Mouse (Mus musculus) liver, embryonic 14.5 days (tissue): ENCODE measurements around the gene Rassf3. TPM values are rescaled to one million over a fixed set of nuclear protein-coding genes. Genes with fewer than 3 reads are reported as not detected.
A peak's percentile ranks its signal among the peaks of the same experiment; 100 is the strongest.

ENCODE experiments used
- ATAC-seq: fragments of 200-750 bp; cut with Nextera tagmentation; 2 replicates; pipeline ENCODE4 v1.8.0; 2017; ENCODE audit warnings: moderate number of reproducible peaks, mild to moderate bottlenecking, moderate library complexity; ENCODE audit not compliant: insufficient read depth
- DNase-seq, 3 experiments: peaks; one replicate each; pipeline ENCODE4 v3.0.0-alpha.2; 2012 to 2013; ENCODE audit warnings: low read depth in 3 of 3, low spot score in 3 of 3
- H3K27ac ChIP-seq: fragments of 300-500 bp; sonication (generic); 2 replicates; pipeline ENCODE4 v1.5.1; 2014; ENCODE audit warnings: moderate library complexity, mild to moderate bottlenecking, control low read depth, inconsistent platforms
- H3K27me3 ChIP-seq: fragments of 300-500 bp; sonication (generic); 2 replicates; pipeline ENCODE4 v1.6.1; 2014; ENCODE audit warnings: mild to moderate bottlenecking, low read length, moderate library complexity; ENCODE audit not compliant: control insufficient read depth, insufficient read depth
- H3K36me3 ChIP-seq: fragments of 300-500 bp; sonication (generic); replicated peaks from 2 replicates; pipeline ENCODE4 v1.6.1; 2014; ENCODE audit warnings: low read depth; ENCODE audit not compliant: control insufficient read depth, insufficient read depth
- H3K4me1 ChIP-seq, 2 experiments: fragments of 200-500 bp in 1 of 2; fragments of 300-500 bp in 1 of 2; sonication (generic) in 1 of 2; replicated peaks; 2 replicates each; pipeline ENCODE4 v1.6.1; 2012 to 2014; ENCODE audit warnings: antibody characterized with exemption in 1 of 2, inconsistent platforms in 1 of 2, low read length in 1 of 2; ENCODE audit not compliant: control insufficient read depth in 2 of 2, insufficient read depth in 2 of 2
- H3K4me2 ChIP-seq: fragments of 300-500 bp; sonication (generic); 2 replicates; pipeline ENCODE4 v1.6.1; 2014; ENCODE audit warnings: low read depth, mild to moderate bottlenecking, control low read depth, moderate library complexity
- H3K4me3 ChIP-seq, 2 experiments: fragments of 200-500 bp in 1 of 2; fragments of 300-500 bp in 1 of 2; sonication (generic) in 1 of 2; 2 replicates each; pipeline ENCODE4 v1.5.1; 2012 to 2014; ENCODE audit warnings: low read depth in 2 of 2, low read length in 2 of 2, mild to moderate bottlenecking in 2 of 2, control low read depth in 1 of 2, inconsistent platforms in 1 of 2, moderate library complexity in 1 of 2; ENCODE audit not compliant: insufficient read depth in 1 of 2
- H3K9ac ChIP-seq: fragments of 300-500 bp; sonication (generic); replicated peaks from 2 replicates; pipeline ENCODE4 v1.6.1; 2014; ENCODE audit warnings: mild to moderate bottlenecking, control low read depth, moderate library complexity
- H3K9me3 ChIP-seq: fragments of 300-500 bp; sonication (generic); 2 replicates; pipeline ENCODE4 v1.6.1; 2016; ENCODE audit warnings: low read length, mixed read lengths; ENCODE audit not compliant: control insufficient read depth
- CTCF ChIP-seq: IDR thresholded peaks from 2 replicates; pipeline ENCODE4 v1.5.1; 2016; ENCODE audit warnings: antibody characterized with exemption, low read depth, control low read depth
- EP300 ChIP-seq: IDR thresholded peaks from 2 replicates; pipeline ENCODE4 v1.6.1; 2016; ENCODE audit warnings: antibody characterized with exemption, low read depth
- WGBS: fragments of 180-500 bp; shearing (Covaris S2); extraction: QIAGEN DNeasy Blood & Tissue Kit; methylation state at CpG from one replicate; pipeline ENCODE4 v1.1.7; 2014; ENCODE audit not compliant: insufficient replicate concordance; 5-methylcytosine and 5-hydroxymethylcytosine counted together
- polyA plus RNA-seq, 2 experiments: library from polyadenylated mRNA; depleted of rRNA in 1 of 2; stranded (reverse) in 1 of 2; unstranded in 1 of 2; fragments of >200 nt; fragmentation: Nextera tagmentation in 1 of 2; extraction: Ambion mirVana in 1 of 2; gene quantifications; 2 replicates each; pipeline versions ENCODE4 v1.2.1 to v1.2.3; 2012 to 2014

The Rassf3 gene
- polyA plus RNA-seq, 2 experiments = 7.9 to 8.6 TPM

DNA sequence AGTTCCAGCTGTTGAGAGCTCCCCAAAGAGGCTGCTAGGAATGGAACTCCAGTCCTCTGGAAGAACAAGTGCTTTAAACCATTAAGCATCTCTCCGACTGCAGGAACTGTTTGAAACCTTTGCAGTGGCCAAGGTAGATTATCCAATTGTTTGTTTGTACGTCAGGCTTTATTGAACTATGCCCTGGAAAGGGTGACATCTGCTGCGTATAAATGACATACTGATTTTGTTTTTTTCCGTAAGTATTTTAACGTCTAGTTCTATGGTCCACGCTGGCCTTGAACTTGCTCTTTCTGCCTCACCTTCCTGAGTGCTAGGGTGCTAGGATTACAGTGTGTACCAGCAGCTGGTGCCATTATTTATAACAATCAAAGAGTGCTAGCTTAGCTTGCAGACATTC lies 13.8 kb upstream of the Rassf3 start:
- no peaks in the 10 kb centered on the region for H3K9me3 ChIP-seq
- 78% methylated on average over 6 of the region's 6 CpGs for WGBS
- no peak for ATAC-seq
- H3K9ac ChIP-seq = no peak overlapping the region
- no peaks in the 10 kb centered on the region for H3K36me3 ChIP-seq
- no peaks in the 10 kb centered on the region for H3K27me3 ChIP-seq
- DNase-seq = no peak
- no peak overlapping the region for H3K4me3 ChIP-seq
- no peak overlapping the region for H3K27ac ChIP-seq
- TF ChIP-seq EP300 (no peak), CTCF (no peak)
- no peak overlapping the region for H3K4me2 ChIP-seq
- peaks cover 23 to 36% of the 10 kb centered on the region in 2 experiments for H3K4me1 ChIP-seq

DNA sequence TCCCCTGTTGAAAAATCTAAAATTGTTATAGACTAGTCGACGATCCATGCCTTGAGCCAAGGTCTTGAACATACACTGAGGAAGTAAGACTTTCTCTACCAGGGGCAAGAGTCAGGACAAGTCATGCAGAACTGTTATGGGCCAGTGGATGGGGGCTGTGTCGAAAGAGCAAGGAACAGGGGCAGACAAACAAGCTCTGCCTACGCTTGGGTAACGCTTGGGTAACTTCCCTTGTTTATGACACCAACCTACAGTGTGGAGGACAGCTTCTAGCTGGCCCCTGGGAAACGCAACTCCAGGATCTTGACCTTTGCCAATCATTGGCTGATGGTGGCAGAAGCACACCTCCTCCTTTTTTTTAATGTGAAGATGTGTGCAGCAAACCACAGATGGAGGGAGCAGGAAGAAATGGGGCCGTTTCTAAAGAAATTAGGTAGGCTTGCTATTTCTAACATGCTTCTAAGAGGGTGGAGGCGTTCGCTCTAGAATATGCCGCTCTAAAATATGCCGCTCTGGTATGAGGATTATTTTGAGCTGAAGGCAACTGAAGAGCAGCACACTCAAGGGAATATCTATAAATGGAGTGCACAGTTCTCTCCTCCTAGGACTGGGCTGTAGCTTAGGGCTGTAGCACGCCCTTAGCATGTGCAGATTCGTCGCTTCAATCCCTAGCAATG lies 12.6 kb upstream of the Rassf3 start:
- ATAC-seq (peak; percentile 50), DNase-seq (no peak)
- Histone ChIP-seq H3K9ac (no peak overlapping the region), H3K27ac (no peak overlapping the region; the same call in 1 of the 2 replicates), H3K4me3 (no peak overlapping the region), H3K36me3 (no peaks in the 10 kb centered on the region), H3K27me3 (no peaks in the 10 kb centered on the region), H3K4me1 (peaks cover 18 to 32% of the 10 kb centered on the region in 2 experiments), H3K4me2 (peak overlapping the region; percentile 22; the same call in 1 of the 2 replicates), H3K9me3 (no peaks in the 10 kb centered on the region)
- WGBS = 70% methylated on average over 14 of the region's 14 CpGs
- TF ChIP-seq CTCF = no peak
- TF ChIP-seq EP300 = no peak

DNA sequence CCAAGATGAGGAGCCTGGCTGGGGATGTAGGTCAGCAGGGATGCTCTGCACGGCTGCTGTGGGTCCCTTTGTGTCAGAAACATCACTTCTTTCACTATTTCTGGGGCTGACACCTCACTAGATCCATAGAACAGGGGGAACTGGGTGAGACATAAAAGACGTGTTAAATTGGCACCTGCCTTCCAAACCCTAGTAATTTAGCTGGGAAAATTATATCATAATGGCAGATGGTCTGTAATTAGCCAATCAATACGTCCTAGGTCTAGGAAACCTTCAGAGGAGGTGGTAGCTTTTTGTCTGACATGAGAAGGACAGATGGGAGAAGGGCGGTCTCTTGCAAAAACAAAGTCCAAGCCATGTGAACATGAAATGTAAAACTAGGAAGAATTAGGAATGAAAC lies 11.6 kb upstream of the Rassf3 start:
- WGBS = 61% methylated on average over 4 of the region's 4 CpGs

DNA sequence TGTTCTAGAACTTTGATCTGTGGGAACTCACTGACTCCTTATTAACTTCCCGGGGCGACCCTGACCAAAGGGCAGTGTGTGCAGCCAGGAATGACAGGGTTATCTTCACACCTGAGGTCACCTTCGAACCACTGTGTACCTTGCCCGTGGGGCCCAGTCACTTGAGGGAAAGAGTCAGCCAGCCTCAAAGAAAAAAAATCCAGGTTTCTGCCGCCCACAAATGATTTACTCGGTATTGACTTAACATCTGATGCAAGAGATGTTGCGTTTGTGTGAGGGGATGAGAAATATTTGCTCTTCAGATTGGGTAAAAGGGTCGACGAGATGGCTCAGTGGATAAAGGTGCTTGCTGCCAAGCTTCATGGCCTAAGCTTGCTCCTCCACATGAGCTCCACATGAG lies 10.2 kb upstream of the Rassf3 start:
- WGBS = 67% methylated on average over 9 of the region's 9 CpGs
- H3K4me1 ChIP-seq = peaks cover 0 to 14% of the 10 kb centered on the region in 2 experiments; a peak in 2 of 4 replicates
- no peak overlapping the region for H3K27ac ChIP-seq
- ATAC-seq = peak; percentile 42; the same call in 1 of the 2 replicates
- H3K4me2 ChIP-seq = no peak overlapping the region
- H3K4me3 ChIP-seq = no peak overlapping the region
- no peak overlapping the region for H3K9ac ChIP-seq
- H3K27me3 ChIP-seq = no peaks in the 10 kb centered on the region
- no peaks in the 10 kb centered on the region for H3K9me3 ChIP-seq
- DNase-seq = no peak
- no peaks in the 10 kb centered on the region for H3K36me3 ChIP-seq
- no peak for TF ChIP-seq EP300
- no peak for TF ChIP-seq CTCF

More for the DNA sequence above, 11.6 kb upstream of the Rassf3 start:
- Histone ChIP-seq H3K36me3 (no peaks in the 10 kb centered on the region), H3K4me3 (no peak overlapping the region), H3K9ac (no peak overlapping the region), H3K4me1 (peaks cover 8 to 21% of the 10 kb centered on the region in 2 experiments), H3K9me3 (no peaks in the 10 kb centered on the region), H3K27me3 (no peaks in the 10 kb centered on the region), H3K4me2 (no peak overlapping the region), H3K27ac (no peak overlapping the region)
- no peak for DNase-seq
- ATAC-seq = no peak
- TF ChIP-seq CTCF (no peak), EP300 (no peak)

DNA sequence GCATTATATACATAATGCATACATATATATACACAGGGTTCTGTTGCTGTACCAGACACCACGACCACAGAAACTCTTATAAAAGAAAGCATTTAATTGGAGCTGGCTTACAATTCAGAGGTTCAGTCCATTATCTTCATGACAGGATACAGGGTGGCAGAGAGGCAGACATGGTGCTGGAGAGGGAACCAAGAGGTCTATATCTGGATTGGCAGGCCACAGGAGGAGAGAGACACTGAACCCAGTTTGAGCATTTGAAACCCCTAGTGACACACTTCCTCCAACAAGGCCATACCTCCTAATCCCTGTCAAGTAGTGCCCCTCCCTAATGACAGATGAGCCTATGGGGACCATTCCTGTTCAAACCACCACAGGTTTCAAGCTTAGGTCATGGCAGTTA lies 7.2 kb upstream of the Rassf3 start:
- WGBS = 39% methylated on average over 1 of the region's 1 CpGs
- no peaks in the 10 kb centered on the region for H3K36me3 ChIP-seq
- H3K4me2 ChIP-seq = no peak overlapping the region
- H3K4me3 ChIP-seq = no peak overlapping the region
- TF ChIP-seq EP300 (no peak), CTCF (no peak)
- no peaks in the 10 kb centered on the region for H3K9me3 ChIP-seq
- H3K9ac ChIP-seq = no peak overlapping the region
- ATAC-seq (no peak), DNase-seq (no peak)
- no peaks in the 10 kb centered on the region for H3K27me3 ChIP-seq
- peaks cover 0 to 6% of the 10 kb centered on the region in 2 experiments; a peak in 1 of 4 replicates for H3K4me1 ChIP-seq
- H3K27ac ChIP-seq = no peak overlapping the region
